Mouse (Mus musculus) brain, embryonic 14.5 days (tissue): Measurements from ENCODE around the gene Ipcef1.

Experiments
- CTCF ChIP-seq: fragments of 200-500 bp; IDR thresholded peaks from 2 replicates; pipeline ENCODE4 v1.5.1; 2012; ENCODE audit warnings: inconsistent platforms, mild to moderate bottlenecking, moderate library complexity, borderline replicate concordance; ENCODE audit not compliant: insufficient read depth, insufficient read length; ENCODE audit errors: extremely low read depth
- POLR2A ChIP-seq: fragments of 200-500 bp; IDR thresholded peaks from 2 replicates; pipeline ENCODE4 v1.6.1; 2012; ENCODE audit warnings: mild to moderate bottlenecking, inconsistent platforms, borderline replicate concordance; ENCODE audit not compliant: poor library complexity, insufficient read depth, insufficient read length, severe bottlenecking; ENCODE audit errors: extremely low read depth

GRCm38 (mm10) chr10:7070100-7070835 is 18.0 kb upstream of the Ipcef1 start:
- no peak for TF ChIP-seq CTCF
- TF ChIP-seq POLR2A, result no peak
